Mouse (Mus musculus) neural tube, embryonic 13.5 days (tissue): Measurements from ENCODE around the gene Kctd3. TPM values are rescaled to one million over a fixed set of nuclear protein-coding genes. Genes with fewer than 3 reads are reported as not detected.

Experiments used
- ATAC-seq: fragments of 200-750 bp; cut with Nextera tagmentation; 2 replicates; pipeline ENCODE4 v1.8.0; 2017; ENCODE audit warnings: low read depth, mild to moderate bottlenecking, moderate TSS enrichment, moderate library complexity
- H3K27ac ChIP-seq: fragments of 300-500 bp; sonication (generic); replicated peaks from 2 replicates; pipeline ENCODE4 v1.5.1; 2015; ENCODE audit warnings: moderate library complexity, mild to moderate bottlenecking, inconsistent platforms
- H3K27me3 ChIP-seq: fragments of 300-500 bp; sonication (generic); 2 replicates; pipeline ENCODE4 v1.6.1; 2015; ENCODE audit warnings: mild to moderate bottlenecking, inconsistent platforms
- H3K36me3 ChIP-seq: fragments of 300-500 bp; sonication (generic); 2 replicates; pipeline ENCODE4 v1.6.1; 2015; ENCODE audit warnings: mild to moderate bottlenecking, inconsistent platforms
- H3K4me1 ChIP-seq: fragments of 300-500 bp; sonication (generic); replicated peaks from 2 replicates; pipeline ENCODE4 v1.6.1; 2015; ENCODE audit warnings: inconsistent platforms
- H3K4me2 ChIP-seq: fragments of 300-500 bp; sonication (generic); 2 replicates; pipeline ENCODE4 v1.6.1; 2015; ENCODE audit warnings: inconsistent platforms, mild to moderate bottlenecking, moderate library complexity
- H3K4me3 ChIP-seq: fragments of 300-500 bp; sonication (generic); 2 replicates; pipeline ENCODE4 v1.5.1; 2015; ENCODE audit warnings: mild to moderate bottlenecking, inconsistent platforms
- H3K9ac ChIP-seq: fragments of 300-500 bp; sonication (generic); 2 replicates; pipeline ENCODE4 v1.6.1; 2015; ENCODE audit warnings: moderate library complexity, mild to moderate bottlenecking, inconsistent platforms
- H3K9me3 ChIP-seq: fragments of 300-500 bp; sonication (generic); 2 replicates; pipeline ENCODE4 v1.6.1; 2016; ENCODE audit warnings: inconsistent platforms
- WGBS: fragments of 180-500 bp; shearing (Covaris S2); methylation state at CpG from one replicate; pipeline ENCODE4 v1.1.7; 2015; 5-methylcytosine and 5-hydroxymethylcytosine counted together
- polyA plus RNA-seq: library from polyadenylated mRNA; unstranded; fragments of >200 nt; fragmentation: Nextera tagmentation; extraction: Ambion mirVana; gene quantifications from 2 replicates; pipeline ENCODE4 v1.2.1, GENCODE M21; 2015

Gene Kctd3
- 38.0 and 38.5 TPM in 2 replicates for polyA plus RNA-seq

DNA sequence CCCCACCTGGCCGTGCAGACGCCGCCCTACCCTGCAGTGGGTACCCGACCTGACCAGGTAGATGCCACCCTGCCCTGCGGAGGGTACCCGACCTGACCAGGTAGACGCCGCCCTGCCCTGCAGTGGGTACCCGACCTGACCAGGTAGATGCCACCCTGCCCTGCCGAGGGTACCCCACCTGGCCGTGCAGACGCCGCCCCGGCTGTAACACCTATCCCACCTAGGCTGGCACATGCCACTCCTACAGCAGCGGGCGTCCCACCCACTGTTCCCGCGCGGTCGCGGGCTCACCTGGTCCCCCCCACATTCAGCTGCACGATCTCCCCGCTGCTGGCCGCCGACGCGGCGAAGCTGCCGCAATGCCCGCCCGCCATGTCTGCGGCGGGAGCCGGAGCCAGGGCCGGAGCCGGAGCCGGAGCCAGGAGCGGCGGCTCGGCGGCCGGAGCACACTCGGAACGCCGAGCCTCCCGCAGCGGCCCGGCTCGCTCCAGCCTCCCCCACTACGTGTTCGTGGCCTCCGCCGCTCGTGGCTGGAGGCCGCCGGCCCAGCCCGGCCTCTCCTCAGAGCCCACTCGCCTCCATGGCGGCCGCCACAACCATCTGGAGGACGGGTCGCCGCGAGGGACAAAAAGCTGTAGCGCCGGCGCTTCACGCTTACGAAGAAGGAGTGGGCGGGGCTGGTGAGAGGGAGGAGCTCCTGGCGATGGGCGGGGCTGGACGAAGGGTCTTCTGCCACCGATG is at the start of gene Kctd3:
Gene Kctd3 (minus strand): TSS at position 603 of the 741 bp plus-strand sequence.
- H3K4me2 ChIP-seq = peak within 1 kb of the TSS; percentile 96
- WGBS = under 1% methylated on average over 74 of the region's 74 CpGs
- no peaks in the 10 kb centered on the region for H3K9me3 ChIP-seq
- peak within 1 kb of the TSS; percentile 95 for H3K9ac ChIP-seq
- H3K4me3 ChIP-seq = peak within 1 kb of the TSS; percentile 99
- H3K36me3 ChIP-seq = no peaks in the 10 kb centered on the region
- H3K4me1 ChIP-seq = peaks cover 26% of the 10 kb centered on the region
- H3K27ac ChIP-seq = peak within 1 kb of the TSS; percentile 59
- peak; percentile 89 for ATAC-seq
- peaks cover 3% of the 10 kb centered on the region; the same call in 1 of the 2 replicates for H3K27me3 ChIP-seq

DNA sequence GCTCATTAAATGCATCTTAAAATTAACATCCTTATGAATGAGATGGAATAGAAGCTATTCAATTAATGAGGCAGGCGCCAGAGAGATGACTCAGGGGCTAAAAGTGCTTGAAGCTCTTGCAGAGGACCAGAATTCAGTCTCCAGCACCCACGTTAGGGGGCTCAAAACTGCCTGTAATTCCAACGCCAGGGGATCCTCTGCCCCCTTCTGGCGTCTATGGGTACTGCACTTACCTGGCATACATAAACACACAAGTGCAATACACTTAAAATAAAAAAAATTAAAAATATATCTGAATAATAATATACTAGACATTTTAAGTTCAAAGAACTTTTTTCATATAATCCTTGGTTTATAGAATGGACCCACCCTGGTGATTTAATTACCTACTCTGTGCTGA is 49.8 kb upstream of the Kctd3 start:
- H3K9me3 ChIP-seq = no peaks in the 10 kb centered on the region
- H3K9ac ChIP-seq = no peak overlapping the region
- 55% methylated on average over 4 of the region's 4 CpGs for WGBS
- H3K27me3 ChIP-seq = no peaks in the 10 kb centered on the region
- H3K36me3 ChIP-seq = no peaks in the 10 kb centered on the region
- no peak overlapping the region for H3K27ac ChIP-seq
- no peak overlapping the region for H3K4me3 ChIP-seq
- H3K4me1 ChIP-seq = no peaks in the 10 kb centered on the region
- no peak for ATAC-seq
- H3K4me2 ChIP-seq = no peak overlapping the region

DNA sequence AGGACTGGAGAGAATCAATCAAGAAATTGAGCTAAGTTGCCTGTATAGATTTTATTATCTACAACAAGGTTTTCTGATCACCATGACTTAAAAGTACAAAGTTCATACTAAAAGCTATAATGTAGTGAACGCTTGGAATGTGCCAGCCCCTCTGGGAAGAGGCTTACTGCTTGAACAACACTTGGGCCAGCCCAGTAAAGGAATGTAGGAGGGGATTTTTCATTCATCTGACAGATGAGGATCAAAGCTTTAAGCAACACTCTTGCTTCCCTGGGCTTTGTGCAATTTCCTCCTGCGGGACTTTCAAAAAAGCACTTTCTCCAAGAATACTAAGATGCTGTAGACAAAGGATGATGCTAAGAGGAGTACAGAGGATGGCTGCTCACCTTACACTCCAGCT is 48.3 kb upstream of the Kctd3 start:
- H3K4me1 ChIP-seq = no peaks in the 10 kb centered on the region
- no peak overlapping the region for H3K9ac ChIP-seq
- H3K27ac ChIP-seq = no peak overlapping the region
- WGBS = 66% methylated on average over 2 of the region's 2 CpGs
- no peak for ATAC-seq
- H3K27me3 ChIP-seq = no peaks in the 10 kb centered on the region
- H3K36me3 ChIP-seq = no peaks in the 10 kb centered on the region
- H3K4me3 ChIP-seq = no peak overlapping the region
- no peaks in the 10 kb centered on the region for H3K9me3 ChIP-seq
- H3K4me2 ChIP-seq = no peak overlapping the region

DNA sequence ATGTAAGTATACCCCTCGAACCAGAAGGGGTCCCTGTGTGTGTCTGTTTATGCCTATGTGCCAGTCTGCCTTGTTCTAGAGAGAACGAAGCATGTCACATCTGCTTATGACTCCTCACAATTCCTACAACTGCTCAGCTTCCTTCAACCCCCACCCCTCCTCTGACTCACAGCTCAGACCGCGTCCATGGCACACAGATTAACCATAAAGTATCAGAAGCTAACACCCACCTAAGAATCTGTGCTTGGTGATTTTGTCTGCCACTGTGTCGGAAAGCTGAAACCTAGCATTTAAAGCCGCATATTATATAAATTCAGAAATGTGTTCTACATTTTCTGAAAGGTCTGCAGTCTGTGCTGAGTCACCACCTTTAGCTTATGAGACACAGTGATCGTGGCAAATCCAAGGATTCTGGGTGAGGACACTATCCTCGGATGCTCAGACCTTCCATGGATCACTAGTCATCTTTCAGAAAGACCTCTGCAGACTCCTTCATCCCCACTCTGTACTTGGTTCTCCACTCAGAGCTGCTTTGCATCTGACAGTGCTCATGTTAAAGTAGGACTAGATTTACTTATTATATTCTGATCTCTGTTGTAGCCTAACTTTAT is 47.4 kb upstream of the Kctd3 start:
- H3K27me3 ChIP-seq = no peaks in the 10 kb centered on the region
- 87% methylated on average over 8 of the region's 8 CpGs for WGBS
- H3K27ac ChIP-seq = no peak overlapping the region
- no peaks in the 10 kb centered on the region for H3K4me1 ChIP-seq
- ATAC-seq = no peak
- no peak overlapping the region for H3K4me2 ChIP-seq
- no peak overlapping the region for H3K9ac ChIP-seq
- no peaks in the 10 kb centered on the region for H3K36me3 ChIP-seq
- H3K4me3 ChIP-seq = no peak overlapping the region
- no peaks in the 10 kb centered on the region for H3K9me3 ChIP-seq

DNA sequence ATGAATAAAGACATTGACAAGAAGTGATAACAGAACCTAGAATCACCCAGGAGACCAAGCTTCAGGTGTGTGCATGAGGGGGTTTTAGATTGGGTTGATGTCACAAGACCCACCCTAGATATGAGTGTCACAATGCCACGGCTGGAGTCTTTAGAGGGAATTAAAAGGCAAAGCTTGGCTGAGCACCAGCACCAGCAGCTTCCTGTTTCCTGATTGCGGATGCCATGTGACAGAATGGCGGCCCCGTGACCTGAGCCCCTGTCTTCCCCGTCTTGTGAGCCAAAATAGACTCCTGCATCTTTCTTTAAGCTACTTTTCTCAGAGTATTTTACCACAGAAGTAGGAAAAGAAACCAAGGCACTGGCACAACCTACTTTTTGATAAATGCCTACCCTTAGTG is 46.5 kb upstream of the Kctd3 start:
- Histone ChIP-seq H3K27ac (no peak overlapping the region), H3K9ac (no peak overlapping the region), H3K9me3 (no peaks in the 10 kb centered on the region), H3K4me1 (no peaks in the 10 kb centered on the region), H3K36me3 (no peaks in the 10 kb centered on the region), H3K4me3 (no peak overlapping the region), H3K4me2 (no peak overlapping the region), H3K27me3 (no peaks in the 10 kb centered on the region)
- ATAC-seq = no peak
- WGBS = 82% methylated on average over 5 of the region's 5 CpGs

DNA sequence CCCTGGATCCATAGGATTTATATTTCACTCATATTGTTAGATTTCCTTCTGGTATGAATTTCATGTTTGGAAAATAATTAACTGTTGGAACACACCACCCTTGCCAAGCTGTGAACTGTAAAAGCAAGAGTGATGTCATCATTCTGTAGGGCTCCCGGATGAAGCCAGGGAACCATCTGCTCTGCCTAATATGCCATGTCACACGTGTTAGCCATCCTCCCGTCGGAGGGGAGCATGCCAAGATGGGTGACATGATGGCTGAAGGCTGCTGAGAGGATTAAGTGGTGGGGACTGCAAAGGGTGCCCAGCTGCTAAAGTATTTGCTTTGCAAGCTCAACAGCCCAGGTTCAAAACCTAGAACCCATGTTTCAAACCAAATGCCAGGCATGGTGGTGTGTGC is 44.5 kb upstream of the Kctd3 start:
- Histone ChIP-seq H3K27ac (no peak overlapping the region), H3K9me3 (no peaks in the 10 kb centered on the region), H3K4me3 (no peak overlapping the region), H3K4me2 (no peak overlapping the region), H3K9ac (no peak overlapping the region), H3K4me1 (no peaks in the 10 kb centered on the region), H3K27me3 (no peaks in the 10 kb centered on the region), H3K36me3 (no peaks in the 10 kb centered on the region)
- no peak for ATAC-seq
- 78% methylated on average over 4 of the region's 4 CpGs for WGBS

DNA sequence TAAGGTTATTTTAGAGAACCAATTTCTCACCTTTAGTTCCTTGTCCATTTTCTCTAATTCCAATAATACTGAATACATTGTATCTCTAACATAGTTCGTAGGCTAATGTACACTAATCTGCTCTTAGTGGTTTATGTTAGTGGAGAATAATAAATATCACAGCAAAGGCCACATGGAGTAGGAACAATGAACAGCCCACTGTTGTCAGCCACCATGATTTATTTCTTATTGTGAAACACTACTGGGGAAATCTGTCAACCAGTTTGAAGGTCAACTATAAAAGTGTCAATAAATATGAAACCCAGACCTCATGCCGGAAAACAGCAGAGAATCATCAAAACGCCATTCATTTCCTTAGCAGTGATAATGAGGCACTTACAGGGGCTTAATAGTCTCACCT is 42.5 kb upstream of the Kctd3 start:
- no peak for ATAC-seq
- no peaks in the 10 kb centered on the region for H3K4me1 ChIP-seq
- H3K4me3 ChIP-seq = no peak overlapping the region
- no peaks in the 10 kb centered on the region for H3K36me3 ChIP-seq
- H3K9ac ChIP-seq = no peak overlapping the region
- no peak overlapping the region for H3K27ac ChIP-seq
- H3K4me2 ChIP-seq = no peak overlapping the region
- no peaks in the 10 kb centered on the region for H3K27me3 ChIP-seq
- 73% methylated on average over 3 of the region's 3 CpGs for WGBS
- H3K9me3 ChIP-seq = no peaks in the 10 kb centered on the region

DNA sequence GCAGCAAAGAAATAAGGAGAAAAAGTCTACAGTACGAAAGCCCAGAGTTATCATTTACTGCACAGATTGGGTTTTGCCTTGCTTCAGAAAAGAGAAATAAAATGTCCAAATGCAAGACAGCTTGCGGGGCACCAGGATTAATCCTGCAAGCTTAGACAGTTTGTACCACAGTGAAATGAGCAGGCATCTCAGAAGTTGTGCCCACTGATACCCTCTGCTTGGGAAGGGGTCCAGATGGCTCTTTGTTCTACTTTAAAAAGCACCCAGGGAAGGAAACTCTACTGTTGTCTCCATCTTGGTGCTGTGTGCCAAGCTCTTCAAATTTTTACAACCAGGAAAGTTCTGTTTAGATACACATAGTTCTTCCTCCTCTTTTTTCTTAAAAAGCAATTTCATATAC is 40.7 kb upstream of the Kctd3 start:
- Histone ChIP-seq H3K27me3 (no peaks in the 10 kb centered on the region), H3K4me3 (no peak overlapping the region), H3K4me2 (no peak overlapping the region), H3K4me1 (no peaks in the 10 kb centered on the region), H3K9me3 (no peaks in the 10 kb centered on the region), H3K36me3 (no peaks in the 10 kb centered on the region), H3K9ac (no peak overlapping the region), H3K27ac (no peak overlapping the region)
- 96% methylated on average over 2 of the region's 2 CpGs for WGBS
- no peak for ATAC-seq

DNA sequence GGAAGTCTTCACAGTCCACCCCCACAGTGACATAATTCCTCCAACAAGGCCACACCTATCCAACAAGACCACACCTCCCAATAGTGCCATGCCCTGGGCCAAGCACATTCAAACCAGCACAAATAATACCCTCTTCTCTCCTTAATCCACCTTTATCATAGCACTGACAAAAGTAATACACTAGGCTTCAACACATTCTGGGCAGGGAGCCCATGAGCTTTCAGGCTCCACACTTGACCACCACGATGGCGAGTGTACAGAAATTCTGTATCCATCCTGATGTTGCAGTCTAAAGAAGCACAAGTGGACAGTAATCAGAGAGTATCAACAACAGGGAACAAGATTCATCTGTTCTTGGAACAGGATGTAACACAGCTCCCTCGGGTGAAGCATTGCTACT is 40.3 kb upstream of the Kctd3 start:
- ATAC-seq = no peak
- Histone ChIP-seq H3K4me1 (no peaks in the 10 kb centered on the region), H3K4me3 (no peak overlapping the region), H3K4me2 (no peak overlapping the region), H3K9ac (no peak overlapping the region), H3K27ac (no peak overlapping the region), H3K9me3 (no peaks in the 10 kb centered on the region), H3K36me3 (no peaks in the 10 kb centered on the region), H3K27me3 (no peaks in the 10 kb centered on the region)
- 85% methylated on average over 3 of the region's 3 CpGs for WGBS

DNA sequence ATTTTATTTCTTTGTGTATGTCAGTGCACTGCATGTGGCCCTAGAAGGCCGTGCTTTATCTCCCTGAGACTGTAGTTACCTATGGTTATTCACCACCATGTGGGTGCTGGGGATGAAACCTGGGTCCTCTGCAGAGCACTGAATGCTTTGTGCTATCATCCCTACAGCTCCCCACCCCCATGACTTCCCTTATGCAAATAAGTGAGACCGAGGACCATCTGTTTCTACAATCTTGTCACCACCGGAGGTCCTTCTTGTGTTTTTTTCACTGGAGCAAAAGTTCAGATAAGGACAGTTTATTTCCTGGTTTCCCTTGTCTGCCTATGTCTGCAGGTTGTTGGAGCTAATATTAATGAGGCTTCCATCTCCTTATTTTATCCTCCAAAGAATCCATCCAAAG is 39.2 kb upstream of the Kctd3 start:
- Histone ChIP-seq H3K4me1 (no peaks in the 10 kb centered on the region), H3K27ac (no peak overlapping the region), H3K36me3 (no peaks in the 10 kb centered on the region), H3K4me3 (no peak overlapping the region), H3K9ac (no peak overlapping the region), H3K27me3 (no peaks in the 10 kb centered on the region), H3K9me3 (no peaks in the 10 kb centered on the region), H3K4me2 (no peak overlapping the region)
- WGBS = 73% methylated on average over 3 of the region's 3 CpGs
- no peak for ATAC-seq

DNA sequence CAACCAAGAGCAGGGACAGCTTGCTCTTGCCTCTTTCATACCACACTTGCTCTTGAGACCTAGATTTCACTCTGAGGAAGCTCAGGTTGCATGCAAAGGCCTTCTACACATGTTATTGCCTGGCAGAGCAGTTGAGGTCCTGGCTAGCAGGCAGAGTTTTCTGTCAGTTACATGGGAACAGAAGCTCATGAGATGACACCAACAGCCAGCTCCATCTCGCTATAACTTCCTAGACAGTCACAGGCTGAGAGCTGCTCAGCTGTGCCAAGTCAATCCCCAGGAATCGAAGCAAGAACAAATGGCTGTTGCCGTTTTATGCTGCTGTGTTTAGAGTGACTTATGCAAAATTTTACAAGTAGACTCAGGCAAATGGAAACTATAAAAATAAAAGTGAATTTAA is 38.7 kb upstream of the Kctd3 start:
- H3K27ac ChIP-seq = no peak overlapping the region
- no peak for ATAC-seq
- no peak overlapping the region for H3K9ac ChIP-seq
- H3K4me1 ChIP-seq = no peaks in the 10 kb centered on the region
- whole genome bisulfite sequencing = 86% methylated on average over 3 of the region's 3 CpGs
- no peaks in the 10 kb centered on the region for H3K9me3 ChIP-seq
- H3K27me3 ChIP-seq = no peaks in the 10 kb centered on the region
- H3K4me3 ChIP-seq = no peak overlapping the region
- H3K36me3 ChIP-seq = no peaks in the 10 kb centered on the region
- H3K4me2 ChIP-seq = no peak overlapping the region

DNA sequence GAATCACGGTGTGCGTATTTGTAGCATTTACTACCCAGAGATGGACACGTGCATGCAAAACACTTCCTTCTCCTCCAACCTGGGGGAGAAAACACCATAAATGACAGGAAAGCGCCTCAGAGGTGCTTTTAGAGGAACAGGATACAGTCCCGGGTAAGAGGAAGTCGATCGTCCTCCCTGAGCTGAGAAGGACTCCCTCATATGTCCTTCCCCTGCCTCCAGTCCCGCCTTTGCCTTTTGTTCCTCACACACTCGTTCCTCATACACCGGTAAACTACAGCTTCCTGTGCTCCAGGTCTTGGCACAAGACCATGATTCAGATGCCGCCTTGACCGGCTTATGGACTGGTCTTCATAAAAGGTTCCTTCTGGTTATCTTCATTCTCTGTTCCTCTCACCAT is 33.6 kb upstream of the Kctd3 start:
- Histone ChIP-seq H3K36me3 (no peaks in the 10 kb centered on the region), H3K27me3 (no peaks in the 10 kb centered on the region), H3K4me1 (no peaks in the 10 kb centered on the region), H3K4me2 (no peak overlapping the region), H3K27ac (no peak overlapping the region), H3K9me3 (0 out of 2 replicates have a peak, but pooled peaks cover 4% of the 10 kb centered on the region), H3K9ac (no peak overlapping the region), H3K4me3 (no peak overlapping the region)
- 83% methylated on average over 12 of the region's 12 CpGs for WGBS
- no peak for ATAC-seq

DNA sequence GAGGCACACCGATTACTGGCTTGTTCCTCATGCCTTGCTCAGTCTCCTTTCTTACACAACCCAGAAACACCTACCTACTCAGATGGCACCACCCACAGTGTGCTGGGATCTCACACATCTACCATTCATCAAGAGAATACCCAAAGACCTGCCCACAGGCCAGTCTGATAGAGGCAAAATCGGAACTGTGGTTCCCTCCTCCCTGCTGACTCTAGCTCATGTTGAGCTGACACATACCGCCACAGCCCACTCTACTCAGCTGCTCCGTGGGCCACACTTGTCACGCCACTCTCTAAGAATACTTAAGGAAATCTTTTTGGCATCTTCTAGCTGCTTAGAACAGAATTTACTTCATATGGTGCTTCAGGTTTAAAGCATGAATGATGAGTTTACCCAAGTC is 31.7 kb upstream of the Kctd3 start:
- H3K4me3 ChIP-seq = no peak overlapping the region
- WGBS = 95% methylated on average over 5 of the region's 5 CpGs
- no peak for ATAC-seq
- H3K4me2 ChIP-seq = no peak overlapping the region
- no peak overlapping the region for H3K27ac ChIP-seq
- no peaks in the 10 kb centered on the region for H3K4me1 ChIP-seq
- 0 out of 2 replicates have a peak, but pooled peaks cover 4% of the 10 kb centered on the region for H3K9me3 ChIP-seq
- no peaks in the 10 kb centered on the region for H3K27me3 ChIP-seq
- H3K36me3 ChIP-seq = no peaks in the 10 kb centered on the region
- H3K9ac ChIP-seq = no peak overlapping the region
